Mouse (Mus musculus): Measurements from ENCODE around the gene Gm49378. TPM values are rescaled to one million over a fixed set of nuclear protein-coding genes. Genes with fewer than 3 reads are reported as not detected.

The Gm49378 gene
- 4.0 and 5.6 TPM in 2 replicates for polyA plus RNA-seq (2016; fragmentation: Nextera tagmentation; extraction: Ambion mirVana)

- WGBS: 92% methylated on average over 9 of the region's 9 CpGs
- no peak for ATAC-seq (ENCODE audit: low FRiP score)
- H3K36me3 ChIP-seq (replicated peaks): peaks cover 63% of the 10 kb centered on the region
- H3K27ac ChIP-seq: no peak within 1 kb of the TSS
- H3K4me2 ChIP-seq: no peak within 1 kb of the TSS
- no peaks in the 10 kb centered on the region for H3K9me3 ChIP-seq
- H3K9ac ChIP-seq: no peak within 1 kb of the TSS
- no peaks in the 10 kb centered on the region for H3K27me3 ChIP-seq
- peaks cover 27% of the 10 kb centered on the region for H3K4me1 ChIP-seq
- no peak within 1 kb of the TSS for H3K4me3 ChIP-seq (replicated peaks)
Measured at GRCm38 (mm10) chr14:55637795-55638194, at the start of gene Gm49378. Gene Gm49378 (minus strand): TSS chr14:55637895.

GRCm38 (mm10) chr14:55682118-55682493 is 44.4 kb upstream of the Gm49378 start:
- Histone ChIP-seq H3K4me1 (peaks cover 11% of the 10 kb centered on the region), H3K4me2 (peak overlapping the region; percentile 86), H3K27ac (peak overlapping the region; percentile 72; the same call in 1 of the 2 replicates), H3K4me3 (replicated peaks) (peak overlapping the region; percentile 86), H3K27me3 (no peaks in the 10 kb centered on the region), H3K36me3 (replicated peaks) (peaks cover 34% of the 10 kb centered on the region), H3K9me3 (no peaks in the 10 kb centered on the region), H3K9ac (peak overlapping the region; percentile 83; the same call in 1 of the 2 replicates)
- WGBS: 17% methylated on average over 3 of the region's 3 CpGs
- peak; percentile 66 for ATAC-seq (ENCODE audit: low FRiP score)

GRCm38 (mm10) chr14:55681160-55682117 is 43.7 kb upstream of the Gm49378 start, which contains the start of gene Tinf2:
Gene Tinf2 (minus strand): TSS chr14:55681820.
- H3K9me3 ChIP-seq: no peaks in the 10 kb centered on the region
- H3K9ac ChIP-seq: peak within 1 kb of the TSS; percentile 83
- peak; percentile 98 for ATAC-seq (ENCODE audit: low FRiP score)
- peak within 1 kb of the TSS; percentile 86 for H3K4me3 ChIP-seq (replicated peaks)
- under 1% methylated on average over 66 of the region's 66 CpGs for WGBS
- H3K27me3 ChIP-seq: no peaks in the 10 kb centered on the region
- H3K4me2 ChIP-seq: peak within 1 kb of the TSS; percentile 86
- peak within 1 kb of the TSS; percentile 72 for H3K27ac ChIP-seq
- peaks cover 40% of the 10 kb centered on the region for H3K36me3 ChIP-seq (replicated peaks)
- H3K4me1 ChIP-seq: peaks cover 11% of the 10 kb centered on the region

- peaks cover 53% of the 10 kb centered on the region for H3K36me3 ChIP-seq (replicated peaks)
- H3K4me2 ChIP-seq: no peak overlapping the region
- H3K27ac ChIP-seq: no peak overlapping the region
- no peak for ATAC-seq (ENCODE audit: low FRiP score)
- no peaks in the 10 kb centered on the region for H3K27me3 ChIP-seq
- H3K9me3 ChIP-seq: no peaks in the 10 kb centered on the region
- H3K4me3 ChIP-seq (replicated peaks): no peak overlapping the region
- H3K9ac ChIP-seq: no peak overlapping the region
- peaks cover 16% of the 10 kb centered on the region for H3K4me1 ChIP-seq
- 89% methylated on average over 4 of the region's 4 CpGs for WGBS
Measured at GRCm38 (mm10) chr14:55677615-55678014, 39.9 kb upstream of the Gm49378 start.

GRCm38 (mm10) chr14:55672741-55673060 is 35.0 kb upstream of the Gm49378 start:
- peak overlapping the region; percentile 56 for H3K9ac ChIP-seq
- 0 out of 2 replicates have a peak overlapping the region, but pooled peaks have one; percentile 88 for H3K27ac ChIP-seq
- peak overlapping the region; percentile 97 for H3K4me2 ChIP-seq
- ATAC-seq (ENCODE audit: low FRiP score): no peak
- peaks cover 34% of the 10 kb centered on the region for H3K36me3 ChIP-seq (replicated peaks)
- H3K4me1 ChIP-seq: peaks cover 23% of the 10 kb centered on the region
- H3K9me3 ChIP-seq: no peaks in the 10 kb centered on the region
- peak overlapping the region; percentile 68 for H3K4me3 ChIP-seq (replicated peaks)
- 85% methylated on average over 7 of the region's 7 CpGs for WGBS
- H3K27me3 ChIP-seq: no peaks in the 10 kb centered on the region

- peak within 1 kb of the TSS; percentile 68 for H3K4me3 ChIP-seq (replicated peaks)
- H3K9ac ChIP-seq: peak within 1 kb of the TSS; percentile 90
- H3K9me3 ChIP-seq: no peaks in the 10 kb centered on the region
- H3K4me1 ChIP-seq: peaks cover 23% of the 10 kb centered on the region
- under 1% methylated on average over 38 of the region's 38 CpGs for WGBS
- peak within 1 kb of the TSS; percentile 97 for H3K4me2 ChIP-seq
- no peaks in the 10 kb centered on the region for H3K27me3 ChIP-seq
- H3K27ac ChIP-seq: peak within 1 kb of the TSS; percentile 88
- H3K36me3 ChIP-seq (replicated peaks): peaks cover 29% of the 10 kb centered on the region
- ATAC-seq (ENCODE audit: low FRiP score): peak; percentile 98
Measured at GRCm38 (mm10) chr14:55671833-55672740, 34.4 kb upstream of the Gm49378 start, which contains the start of the genes Gmpr2 and Nedd8. Gene Gmpr2 (plus strand): TSS chr14:55671941. Gene Nedd8 (minus strand): TSS chr14:55672124.

GRCm38 (mm10) chr14:55671486-55671832 is 33.8 kb upstream of the Gm49378 start:
- ATAC-seq (ENCODE audit: low FRiP score): peak; percentile 63
- Histone ChIP-seq H3K27me3 (no peaks in the 10 kb centered on the region), H3K4me2 (peak overlapping the region; percentile 97), H3K36me3 (replicated peaks) (peaks cover 26% of the 10 kb centered on the region), H3K27ac (peak overlapping the region; percentile 88), H3K4me1 (peaks cover 23% of the 10 kb centered on the region), H3K9me3 (no peaks in the 10 kb centered on the region), H3K9ac (peak overlapping the region; percentile 90), H3K4me3 (replicated peaks) (peak overlapping the region; percentile 68)
- WGBS: under 1% methylated on average over 12 of the region's 12 CpGs

GRCm38 (mm10) chr14:55660636-55661035 is 22.9 kb upstream of the Gm49378 start:
- Histone ChIP-seq H3K27ac (0 out of 2 replicates have a peak overlapping the region, but pooled peaks have one; percentile 5), H3K4me1 (peaks cover 13% of the 10 kb centered on the region), H3K9ac (no peak overlapping the region), H3K36me3 (replicated peaks) (peaks cover 34% of the 10 kb centered on the region), H3K4me2 (peak overlapping the region; percentile 58; the same call in 1 of the 2 replicates), H3K9me3 (no peaks in the 10 kb centered on the region), H3K27me3 (no peaks in the 10 kb centered on the region), H3K4me3 (replicated peaks) (peak overlapping the region; percentile 69)
- no peak; the same call in 1 of the 2 replicates for ATAC-seq (ENCODE audit: low FRiP score)
- 38% methylated on average over 2 of the region's 2 CpGs for WGBS

- peak within 1 kb of the TSS; percentile 69 for H3K4me3 ChIP-seq (replicated peaks)
- peak within 1 kb of the TSS; percentile 72 for H3K9ac ChIP-seq
- H3K27ac ChIP-seq: peak within 1 kb of the TSS; percentile 68
- peak within 1 kb of the TSS; percentile 58 for H3K4me2 ChIP-seq
- under 1% methylated on average over 39 of the region's 39 CpGs for whole genome bisulfite sequencing
- no peaks in the 10 kb centered on the region for H3K9me3 ChIP-seq
- H3K36me3 ChIP-seq (replicated peaks): peaks cover 33% of the 10 kb centered on the region
- no peaks in the 10 kb centered on the region for H3K27me3 ChIP-seq
- ATAC-seq (ENCODE audit: low FRiP score): peak; percentile 91
- peaks cover 13% of the 10 kb centered on the region for H3K4me1 ChIP-seq
Measured at GRCm38 (mm10) chr14:55659960-55660573, 22.4 kb upstream of the Gm49378 start, which contains the start of gene Mdp1. Gene Mdp1 (minus strand): TSS chr14:55660508.

- WGBS: 91% methylated on average over 5 of the region's 5 CpGs
- no peak overlapping the region for H3K4me3 ChIP-seq (replicated peaks)
- no peaks in the 10 kb centered on the region for H3K9me3 ChIP-seq
- no peak overlapping the region for H3K4me2 ChIP-seq
- no peaks in the 10 kb centered on the region for H3K27me3 ChIP-seq
- H3K9ac ChIP-seq: no peak overlapping the region
- no peak overlapping the region for H3K27ac ChIP-seq
- peaks cover 25% of the 10 kb centered on the region for H3K36me3 ChIP-seq (replicated peaks)
- no peak for ATAC-seq (ENCODE audit: low FRiP score)
- H3K4me1 ChIP-seq: peaks cover 13% of the 10 kb centered on the region
Measured at GRCm38 (mm10) chr14:55658011-55658410, 20.3 kb upstream of the Gm49378 start.

- Histone ChIP-seq H3K9ac (no peak overlapping the region), H3K9me3 (no peaks in the 10 kb centered on the region), H3K4me3 (replicated peaks) (no peak overlapping the region), H3K4me2 (no peak overlapping the region), H3K36me3 (replicated peaks) (peaks cover 19% of the 10 kb centered on the region), H3K4me1 (peaks cover 13% of the 10 kb centered on the region), H3K27me3 (no peaks in the 10 kb centered on the region), H3K27ac (no peak overlapping the region)
- 88% methylated on average over 3 of the region's 3 CpGs for WGBS
- ATAC-seq (ENCODE audit: low FRiP score): no peak
Measured at GRCm38 (mm10) chr14:55656935-55657334, 19.2 kb upstream of the Gm49378 start.
